8 mouse cellular contexts compared by ENCODE assay signal in the genomic region with DNA sequence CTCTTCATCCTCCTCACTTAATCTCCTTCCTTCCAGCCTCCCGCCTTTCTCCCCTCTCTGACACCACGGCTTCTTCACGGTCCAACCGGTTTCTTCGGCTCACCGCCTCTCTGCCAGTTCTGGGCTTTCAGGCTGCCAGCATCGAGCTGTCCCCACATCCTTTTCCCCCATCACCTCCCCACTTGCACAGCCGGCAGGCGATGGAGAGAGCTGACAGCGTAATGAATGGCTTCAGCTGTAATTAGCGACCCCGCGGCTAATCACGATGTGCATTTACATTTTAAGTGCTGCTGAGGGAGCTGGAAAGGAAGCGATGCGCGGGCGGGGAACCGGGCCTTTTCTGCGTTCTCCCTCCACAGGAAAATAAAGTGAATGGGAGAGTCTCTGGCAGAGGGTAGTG. TPM values are rescaled to one million over a fixed set of nuclear protein-coding genes. Genes with fewer than 3 reads are reported as not detected.
DNase-seq lines count a peak whose midpoint lies in the region; ATAC-seq lines count a peak whose summit lies in the region.

No protein-coding gene starts in this region.

- H3K27me3 ChIP-seq in lung, embryonic 15.5 days, result peaks cover 74% of the 10 kb centered on the region
- peaks cover 69% of the 10 kb centered on the region for H3K27me3 ChIP-seq in forebrain, embryonic 11.5 days (ENCODE audit: control insufficient read depth, insufficient read depth, low read length)

- no peak overlapping the region for H3K9ac ChIP-seq in lung, embryonic 15.5 days
- H3K9ac ChIP-seq in forebrain, embryonic 11.5 days (ENCODE audit: low read length), result peak overlapping the region; percentile 17; the same call in 1 of the 2 replicates

- intact Hi-C loops in left cerebral cortex, postnatal 4 days (cut with DNase I), result no loop called here

- DNase-seq in lung, postnatal 36 days, result no peak
- DNase-seq in forebrain, embryonic 11.5 days (ENCODE audit: low spot score), result peak; percentile 80
- DNase-seq in left cerebral cortex, postnatal 4 days, result peak; percentile 51
- peak; percentile 48 for DNase-seq in right cerebral cortex, postnatal 14 days
- DNase-seq in adrenal gland, postnatal 4 days (ENCODE audit: low spot score in 2 of 2), result no peak
- DNase-seq in cerebellum, adult 11 months, result no peak

- H3K4me3 ChIP-seq in lung, embryonic 15.5 days, result 0 out of 2 replicates have a peak overlapping the region, but pooled peaks have one; percentile 7
- H3K4me3 ChIP-seq in forebrain, embryonic 11.5 days (ENCODE audit: low read depth, low read length), result peak overlapping the region; percentile 11; the same call in 1 of the 2 replicates

- no peaks in the 10 kb centered on the region for H3K36me3 ChIP-seq in lung, embryonic 15.5 days
- H3K36me3 ChIP-seq in forebrain, embryonic 11.5 days (ENCODE audit: control insufficient read depth, insufficient read depth, low read length), result no peaks in the 10 kb centered on the region

- no peak overlapping the region for H3K27ac ChIP-seq in lung, embryonic 15.5 days
- peak overlapping the region; percentile 33; the same call in 1 of the 2 replicates for H3K27ac ChIP-seq in forebrain, embryonic 11.5 days (ENCODE audit: low read depth, low read length)

- no peak for ATAC-seq in lung, embryonic 15.5 days (ENCODE audit: borderline replicate concordance, extremely low read depth, low FRiP score, low TSS enrichment)
- peak; percentile 63 for ATAC-seq in forebrain, embryonic 11.5 days (replicated peaks; ENCODE audit: low FRiP score)
- ATAC-seq in megakaryocyte-erythroid progenitor cell, adult 5-6 weeks (replicated peaks; ENCODE audit: low FRiP score, low TSS enrichment, poor library complexity, severe bottlenecking), result no peak

- no peaks in the 10 kb centered on the region for H3K9me3 ChIP-seq in lung, embryonic 15.5 days
- H3K9me3 ChIP-seq in forebrain, embryonic 11.5 days (ENCODE audit: control insufficient read depth, low read length), result no peaks in the 10 kb centered on the region

- 2% methylated on average over 20 of the region's 20 CpGs for WGBS in lung, embryonic 15.5 days
- WGBS in forebrain, embryonic 11.5 days, result under 1% methylated on average over 20 of the region's 20 CpGs

- H3K4me1 ChIP-seq in lung, embryonic 15.5 days, result peaks cover 34% of the 10 kb centered on the region
- peaks cover 34% of the 10 kb centered on the region for H3K4me1 ChIP-seq in forebrain, embryonic 11.5 days (replicated peaks; ENCODE audit: control insufficient read depth, insufficient read depth, low read length)

- no peak overlapping the region for H3K4me2 ChIP-seq in lung, embryonic 15.5 days
- H3K4me2 ChIP-seq in forebrain, embryonic 11.5 days (ENCODE audit: low read depth, low read length, severe bottlenecking), result peak overlapping the region; percentile 30

RNA-seq across cellular contexts. Expression of a gene that starts 2.0 kb away (rescaled TPM):
- 2.2 and 2.9 TPM in 2 replicates for polyA plus RNA-seq in lung, embryonic 15.5 days (2015; fragmentation: Nextera tagmentation; extraction: Ambion mirVana)
- 1.5 and 3.4 TPM in 2 replicates for polyA plus RNA-seq in forebrain, embryonic 11.5 days (2014; fragmentation: Nextera tagmentation; extraction: Ambion mirVana)
- total RNA-seq in left cerebral cortex, postnatal 4 days (2021), result 10 to 100 TPM; 19.3 to 22.2 TPM
- total RNA-seq in adrenal gland, postnatal 4 days (2021), result 1 to 10 TPM; 6.2 to 6.9 TPM
- total RNA-seq in megakaryocyte-erythroid progenitor cell, adult 5-6 weeks (2014; fragmentation: Nextera tagmentation), result not detected in 2 replicates
- not detected in 2 replicates for total RNA-seq in megakaryocyte-erythroid progenitor cell, adult 5-6 weeks (2017)

RNA-seq across cellular contexts. Expression of a gene that starts 19.2 kb away (rescaled TPM):
- polyA plus RNA-seq in lung, embryonic 15.5 days (2015; fragmentation: Nextera tagmentation; extraction: Ambion mirVana), result 516 and 522 TPM in 2 replicates
- polyA plus RNA-seq in forebrain, embryonic 11.5 days (2014; fragmentation: Nextera tagmentation; extraction: Ambion mirVana), result 624 and 635 TPM in 2 replicates
- total RNA-seq in left cerebral cortex, postnatal 4 days (2021), result 100 to 1,000 TPM; 405 to 408 TPM
- total RNA-seq in adrenal gland, postnatal 4 days (2021), result 100 to 1,000 TPM; 381 to 426 TPM
- 479 and 484 TPM in 2 replicates for total RNA-seq in megakaryocyte-erythroid progenitor cell, adult 5-6 weeks (2014; fragmentation: Nextera tagmentation)
- 60.4 and 80.0 TPM in 2 replicates for total RNA-seq in megakaryocyte-erythroid progenitor cell, adult 5-6 weeks (2017)

RNA-seq across cellular contexts. Expression of a gene that starts 34.0 kb away (rescaled TPM):
- 6.3 and 6.9 TPM in 2 replicates for polyA plus RNA-seq in lung, embryonic 15.5 days (2015; fragmentation: Nextera tagmentation; extraction: Ambion mirVana)
- 15.5 and 17.4 TPM in 2 replicates for polyA plus RNA-seq in forebrain, embryonic 11.5 days (2014; fragmentation: Nextera tagmentation; extraction: Ambion mirVana)
- 100 to 1,000 TPM; 251 to 281 TPM for total RNA-seq in left cerebral cortex, postnatal 4 days (2021)
- total RNA-seq in adrenal gland, postnatal 4 days (2021), result 10 to 100 TPM; 27.7 to 29.8 TPM
- total RNA-seq in megakaryocyte-erythroid progenitor cell, adult 5-6 weeks (2014; fragmentation: Nextera tagmentation), result not detected in 2 replicates
- not detected in 2 replicates for total RNA-seq in megakaryocyte-erythroid progenitor cell, adult 5-6 weeks (2017)

RNA-seq across cellular contexts. Expression of a gene that starts 35.5 kb away (rescaled TPM):
- 23.1 and 23.2 TPM in 2 replicates for polyA plus RNA-seq in lung, embryonic 15.5 days (2015; fragmentation: Nextera tagmentation; extraction: Ambion mirVana)
- polyA plus RNA-seq in forebrain, embryonic 11.5 days (2014; fragmentation: Nextera tagmentation; extraction: Ambion mirVana), result 21.0 TPM in 2 replicates
- 10 to 100 TPM; 25.2 to 26.0 TPM for total RNA-seq in left cerebral cortex, postnatal 4 days (2021)
- total RNA-seq in adrenal gland, postnatal 4 days (2021), result 10 to 100 TPM; 23.5 to 27.3 TPM
- total RNA-seq in megakaryocyte-erythroid progenitor cell, adult 5-6 weeks (2014; fragmentation: Nextera tagmentation), result 12.1 and 12.7 TPM in 2 replicates
- total RNA-seq in megakaryocyte-erythroid progenitor cell, adult 5-6 weeks (2017), result 9.2 and 10.0 TPM in 2 replicates

RNA-seq across cellular contexts. Expression of a gene that starts 50.7 kb away (rescaled TPM):
- 39.8 and 46.3 TPM in 2 replicates for polyA plus RNA-seq in lung, embryonic 15.5 days (2015; fragmentation: Nextera tagmentation; extraction: Ambion mirVana)
- polyA plus RNA-seq in forebrain, embryonic 11.5 days (2014; fragmentation: Nextera tagmentation; extraction: Ambion mirVana), result 55.1 and 65.5 TPM in 2 replicates
- total RNA-seq in left cerebral cortex, postnatal 4 days (2021), result 10 to 100 TPM; 60.3 to 62.1 TPM
- total RNA-seq in adrenal gland, postnatal 4 days (2021), result 10 to 100 TPM; 50.7 to 55.7 TPM
- 13.5 and 16.6 TPM in 2 replicates for total RNA-seq in megakaryocyte-erythroid progenitor cell, adult 5-6 weeks (2014; fragmentation: Nextera tagmentation)
- 6.6 and 6.7 TPM in 2 replicates for total RNA-seq in megakaryocyte-erythroid progenitor cell, adult 5-6 weeks (2017)

Comparison
In these comparisons a context has a peak if more than half of its experiments do, and no peak if none do; other contexts are left out.
1. DNase-seq: peak in forebrain, embryonic 11.5 days (single experiment), left cerebral cortex, postnatal 4 days (single experiment) and right cerebral cortex, postnatal 14 days (single experiment); none in lung, postnatal 36 days (single experiment), adrenal gland, postnatal 4 days (0 of 2) and cerebellum, adult 11 months (single experiment).
2. RNA of a gene that starts 2.0 kb away (total RNA-seq): 19.3 to 22.2 TPM in left cerebral cortex, postnatal 4 days and 6.2 to 6.9 TPM in adrenal gland, postnatal 4 days; not detected in megakaryocyte-erythroid progenitor cell, adult 5-6 weeks; every median in the first group is over 4 times any median in the second.
3. RNA of a gene that starts 34.0 kb away (total RNA-seq): 251 to 281 TPM in left cerebral cortex, postnatal 4 days and 27.7 to 29.8 TPM in adrenal gland, postnatal 4 days; not detected in megakaryocyte-erythroid progenitor cell, adult 5-6 weeks; every median in the first group is over 10 times any median in the second.